Mouse (Mus musculus) embryonic facial prominence, embryonic 13.5 days (tissue): ENCODE data around the gene Zfp64. TPM values are rescaled to one million over a fixed set of nuclear protein-coding genes. Genes with fewer than 3 reads are reported as not detected.
"Not testable (repeated sequence)": the region's sequence is repeated elsewhere in the genome, so short reads cannot be mapped to it uniquely, and the experiment has no call there.

Source experiments
- ATAC-seq: fragments of 200-750 bp; cut with Nextera tagmentation; 2 replicates; pipeline ENCODE4 v1.8.0; 2017; ENCODE audit warnings: low read depth; ENCODE audit not compliant: insufficient number of reproducible peaks, insufficient read depth, low FRiP score, low TSS enrichment
- H3K27ac ChIP-seq: fragments of 300-500 bp; sonication (generic); 2 replicates; pipeline ENCODE4 v1.5.1; 2015; ENCODE audit warnings: moderate library complexity, mild to moderate bottlenecking, inconsistent platforms
- H3K27me3 ChIP-seq: fragments of 300-500 bp; sonication (generic); 2 replicates; pipeline ENCODE4 v1.6.1; 2015; ENCODE audit warnings: mild to moderate bottlenecking, inconsistent platforms
- H3K36me3 ChIP-seq: fragments of 300-500 bp; sonication (generic); 2 replicates; pipeline ENCODE4 v1.6.1; 2015; ENCODE audit warnings: mild to moderate bottlenecking, inconsistent platforms
- H3K4me1 ChIP-seq: fragments of 300-500 bp; sonication (generic); 2 replicates; pipeline ENCODE4 v1.6.1; 2015; ENCODE audit warnings: inconsistent platforms
- H3K4me2 ChIP-seq: fragments of 300-500 bp; sonication (generic); 2 replicates; pipeline ENCODE4 v1.6.1; 2015; ENCODE audit warnings: moderate library complexity, mild to moderate bottlenecking, inconsistent platforms
- H3K4me3 ChIP-seq: fragments of 300-500 bp; sonication (generic); 2 replicates; pipeline ENCODE4 v1.5.1; 2015; ENCODE audit warnings: mild to moderate bottlenecking, inconsistent platforms
- H3K9ac ChIP-seq: fragments of 300-500 bp; sonication (generic); 2 replicates; pipeline ENCODE4 v1.6.1; 2015; ENCODE audit warnings: mild to moderate bottlenecking, inconsistent platforms
- H3K9me3 ChIP-seq: fragments of 300-500 bp; sonication (generic); 2 replicates; pipeline ENCODE4 v1.6.1; 2016; ENCODE audit warnings: inconsistent platforms
- WGBS: fragments of 180-500 bp; shearing (Covaris S2); methylation state at CpG from one replicate; pipeline ENCODE4 v1.1.7; 2015; ENCODE audit warnings: mixed read lengths; 5-methylcytosine and 5-hydroxymethylcytosine counted together
- polyA plus RNA-seq: library from polyadenylated mRNA; unstranded; fragments of >200 nt; fragmentation: Nextera tagmentation; extraction: Ambion mirVana; gene quantifications from 2 replicates; pipeline ENCODE4 v1.2.1, GENCODE M21; 2015

Zfp64 gene
- polyA plus RNA-seq, 1 experiment from 2014 or later, result 54.8 TPM

- H3K27ac ChIP-seq, result no peak overlapping the region
- H3K27me3 ChIP-seq, result no peaks in the 10 kb centered on the region
- peaks cover 10% of the 10 kb centered on the region for H3K4me1 ChIP-seq
- H3K9me3 ChIP-seq, result no peaks in the 10 kb centered on the region
- WGBS, result 84% methylated on average over 5 of the region's 5 CpGs
- H3K4me2 ChIP-seq, result no peak overlapping the region
- H3K9ac ChIP-seq, result no peak overlapping the region
- no peak for ATAC-seq
- no peak overlapping the region for H3K4me3 ChIP-seq
- no peaks in the 10 kb centered on the region for H3K36me3 ChIP-seq
These were observed 90.5 kb downstream of the Zfp64 start for GRCm38 (mm10) chr2:168864905-168865304.

- no peak overlapping the region for H3K9ac ChIP-seq
- no peak overlapping the region for H3K4me2 ChIP-seq
- 29% methylated on average over 4 of the region's 4 CpGs for WGBS
- H3K27ac ChIP-seq, result no peak overlapping the region
- peaks cover 13% of the 10 kb centered on the region for H3K4me1 ChIP-seq
- no peaks in the 10 kb centered on the region for H3K36me3 ChIP-seq
- H3K9me3 ChIP-seq, result no peaks in the 10 kb centered on the region
- H3K27me3 ChIP-seq, result no peaks in the 10 kb centered on the region
- ATAC-seq, result no peak
- no peak overlapping the region for H3K4me3 ChIP-seq
These were observed 92.7 kb downstream of the Zfp64 start for GRCm38 (mm10) chr2:168862694-168863093.

- H3K4me1 ChIP-seq, result peaks cover 13% of the 10 kb centered on the region
- peak overlapping the region; percentile 37 for H3K4me2 ChIP-seq
- H3K27me3 ChIP-seq, result no peaks in the 10 kb centered on the region
- H3K27ac ChIP-seq, result no peak overlapping the region
- H3K36me3 ChIP-seq, result no peaks in the 10 kb centered on the region
- 41% methylated on average over 24 of the region's 24 CpGs for WGBS
- no peak overlapping the region for H3K4me3 ChIP-seq
- no peak for ATAC-seq
- 0 out of 2 replicates have a peak overlapping the region, but pooled peaks have one; percentile 44 for H3K9ac ChIP-seq
- H3K9me3 ChIP-seq, result no peaks in the 10 kb centered on the region
These were observed 94.3 kb downstream of the Zfp64 start for GRCm38 (mm10) chr2:168860922-168861740.

GRCm38 (mm10) chr2:168860032-168860691 lies 95.2 kb downstream of the Zfp64 start:
- 14% methylated on average over 16 of the region's 16 CpGs for WGBS
- H3K4me2 ChIP-seq, result 0 out of 2 replicates have a peak overlapping the region, but pooled peaks have one; percentile 20
- H3K36me3 ChIP-seq, result no peaks in the 10 kb centered on the region
- H3K27ac ChIP-seq, result 0 out of 2 replicates have a peak overlapping the region, but pooled peaks have one; percentile 4
- no peaks in the 10 kb centered on the region for H3K27me3 ChIP-seq
- no peaks in the 10 kb centered on the region for H3K9me3 ChIP-seq
- H3K4me3 ChIP-seq, result no peak overlapping the region
- ATAC-seq, result no peak
- H3K4me1 ChIP-seq, result peaks cover 13% of the 10 kb centered on the region
- no peak overlapping the region for H3K9ac ChIP-seq

GRCm38 (mm10) chr2:168856638-168857037 lies 98.7 kb downstream of the Zfp64 start:
- 64% methylated on average over 7 of the region's 7 CpGs for WGBS

GRCm38 (mm10) chr2:168854777-168855176 lies 100.6 kb downstream of the Zfp64 start:
- no peaks in the 10 kb centered on the region for H3K27me3 ChIP-seq
- no peak overlapping the region for H3K4me2 ChIP-seq
- peaks cover 10% of the 10 kb centered on the region for H3K4me1 ChIP-seq
- peak overlapping the region; percentile 24; the same call in 1 of the 2 replicates for H3K27ac ChIP-seq
- 13% methylated on average over 1 of the region's 1 CpGs for WGBS
- no peaks in the 10 kb centered on the region for H3K36me3 ChIP-seq
- no peak overlapping the region for H3K9ac ChIP-seq
- no peak overlapping the region for H3K4me3 ChIP-seq
- ATAC-seq, result 0 out of 2 replicates have a peak, but pooled peaks have one; percentile 69
- H3K9me3 ChIP-seq, result no peaks in the 10 kb centered on the region

More at GRCm38 (mm10) chr2:168856638-168857037, 98.7 kb downstream of the Zfp64 start:
- no peak overlapping the region for H3K27ac ChIP-seq
- H3K9ac ChIP-seq, result no peak overlapping the region
- H3K4me3 ChIP-seq, result no peak overlapping the region
- no peaks in the 10 kb centered on the region for H3K36me3 ChIP-seq
- no peak overlapping the region for H3K4me2 ChIP-seq
- H3K9me3 ChIP-seq, result no peaks in the 10 kb centered on the region
- peaks cover 21% of the 10 kb centered on the region for H3K4me1 ChIP-seq
- H3K27me3 ChIP-seq, result no peaks in the 10 kb centered on the region
- no peak for ATAC-seq

GRCm38 (mm10) chr2:168853869-168854268 lies 101.5 kb downstream of the Zfp64 start:
- H3K9me3 ChIP-seq, H3K27me3 ChIP-seq, H3K4me1 ChIP-seq, H3K4me3 ChIP-seq, ATAC-seq, H3K9ac ChIP-seq, H3K4me2 ChIP-seq, H3K36me3 ChIP-seq: not testable (repeated sequence)
- WGBS, result 81% methylated on average over 13 of the region's 13 CpGs
- peak overlapping the region; percentile 82 for H3K27ac ChIP-seq

- H3K27ac ChIP-seq, result no peak overlapping the region
- H3K9ac ChIP-seq, result no peak overlapping the region
- peaks cover 8% of the 10 kb centered on the region for H3K4me1 ChIP-seq
- no peaks in the 10 kb centered on the region for H3K36me3 ChIP-seq
- H3K27me3 ChIP-seq, result no peaks in the 10 kb centered on the region
- WGBS, result 60% methylated on average over 10 of the region's 10 CpGs
- no peak overlapping the region for H3K4me3 ChIP-seq
- H3K4me2 ChIP-seq, result no peak overlapping the region
- ATAC-seq, result no peak
- no peaks in the 10 kb centered on the region for H3K9me3 ChIP-seq
These were observed 103.8 kb downstream of the Zfp64 start for GRCm38 (mm10) chr2:168851545-168851944.

- Histone ChIP-seq H3K9ac (no peak overlapping the region), H3K9me3 (no peaks in the 10 kb centered on the region), H3K27ac (no peak overlapping the region), H3K4me3 (no peak overlapping the region), H3K27me3 (no peaks in the 10 kb centered on the region), H3K4me1 (no peaks in the 10 kb centered on the region; the same call in 1 of the 2 replicates), H3K36me3 (no peaks in the 10 kb centered on the region), H3K4me2 (no peak overlapping the region)
- ATAC-seq, result no peak
- WGBS, result 92% methylated on average over 3 of the region's 3 CpGs
These were observed 106.8 kb downstream of the Zfp64 start for GRCm38 (mm10) chr2:168848553-168848952.

- H3K27me3 ChIP-seq, result peaks cover 11% of the 10 kb centered on the region
- H3K4me2 ChIP-seq, result no peak overlapping the region
- H3K4me3 ChIP-seq, result no peak overlapping the region
- H3K9me3 ChIP-seq, result no peaks in the 10 kb centered on the region
- H3K36me3 ChIP-seq, result no peaks in the 10 kb centered on the region
- WGBS, result 69% methylated on average over 7 of the region's 7 CpGs
- H3K27ac ChIP-seq, result no peak overlapping the region
- peaks cover 6% of the 10 kb centered on the region for H3K4me1 ChIP-seq
- ATAC-seq, result no peak
- H3K9ac ChIP-seq, result no peak overlapping the region
These were observed 109.1 kb downstream of the Zfp64 start for GRCm38 (mm10) chr2:168846180-168846720.
